Mouse (Mus musculus): Measurements from ENCODE around the gene Surf4. TPM values are rescaled to one million over a fixed set of nuclear protein-coding genes. Genes with fewer than 3 reads are reported as not detected.
A peak's percentile ranks its signal among the peaks of the same experiment; 100 is the strongest.

Gene Surf4
- polyA plus RNA-seq, 1 experiment from 2014 or later = 100 TPM

DNA sequence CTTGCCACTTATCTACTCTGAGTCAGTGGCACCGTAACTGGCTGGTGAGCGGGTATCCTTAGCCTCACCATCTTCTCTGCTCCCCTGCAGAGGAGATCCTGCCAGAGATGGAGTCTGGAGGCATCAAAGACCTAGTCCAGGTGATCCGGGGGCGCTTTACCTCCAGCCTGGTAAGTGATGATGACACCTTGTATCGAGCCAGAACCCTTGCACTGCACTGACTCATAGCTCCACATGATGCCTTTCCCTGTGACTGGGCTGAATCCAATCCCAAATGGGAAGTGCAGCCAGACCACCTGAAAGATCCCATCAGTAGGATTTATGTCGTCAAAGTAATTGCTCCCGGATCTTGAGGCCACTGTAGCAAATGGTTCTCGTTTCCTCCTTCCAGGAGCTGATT lies 19.1 kb upstream of the Surf4 start:
- Histone ChIP-seq H3K9ac (replicated peaks) (no peak overlapping the region), H3K27ac (replicated peaks) (no peak overlapping the region), H3K4me3 (no peak overlapping the region), H3K4me1 (no peaks in the 10 kb centered on the region), H3K4me2 (replicated peaks) (no peak overlapping the region), H3K9me3 (no peaks in the 10 kb centered on the region), H3K36me3 (peaks cover 63% of the 10 kb centered on the region), H3K27me3 (no peaks in the 10 kb centered on the region)
- 93% methylated on average over 8 of the region's 8 CpGs for WGBS
- no peak for ATAC-seq (replicated peaks)

- Histone ChIP-seq H3K9me3 (no peaks in the 10 kb centered on the region), H3K9ac (replicated peaks) (no peak overlapping the region), H3K4me2 (replicated peaks) (no peak overlapping the region), H3K4me1 (no peaks in the 10 kb centered on the region), H3K36me3 (peaks cover 57% of the 10 kb centered on the region), H3K27ac (replicated peaks) (no peak overlapping the region), H3K27me3 (no peaks in the 10 kb centered on the region), H3K4me3 (no peak overlapping the region)
- no peak for ATAC-seq (replicated peaks)
- WGBS = 95% methylated on average over 4 of the region's 4 CpGs
These were observed 18.5 kb upstream of the Surf4 start for GRCm38 (mm10) chr2:26952193-26952592.

GRCm38 (mm10) chr2:26951346-26951905 lies 17.7 kb upstream of the Surf4 start:
- H3K27ac ChIP-seq (replicated peaks) = no peak overlapping the region
- ATAC-seq (replicated peaks) = no peak
- H3K4me1 ChIP-seq = no peaks in the 10 kb centered on the region
- no peak overlapping the region for H3K4me3 ChIP-seq
- H3K4me2 ChIP-seq (replicated peaks) = no peak overlapping the region
- 92% methylated on average over 8 of the region's 8 CpGs for WGBS
- H3K27me3 ChIP-seq = no peaks in the 10 kb centered on the region
- H3K36me3 ChIP-seq = peaks cover 50% of the 10 kb centered on the region
- H3K9me3 ChIP-seq = no peaks in the 10 kb centered on the region
- H3K9ac ChIP-seq (replicated peaks) = no peak overlapping the region

GRCm38 (mm10) chr2:26950411-26950810 lies 16.7 kb upstream of the Surf4 start:
- WGBS = 88% methylated on average over 2 of the region's 2 CpGs
- no peak overlapping the region for H3K4me3 ChIP-seq
- no peak overlapping the region for H3K27ac ChIP-seq (replicated peaks)
- no peak for ATAC-seq (replicated peaks)
- H3K4me2 ChIP-seq (replicated peaks) = no peak overlapping the region
- no peaks in the 10 kb centered on the region for H3K4me1 ChIP-seq
- H3K36me3 ChIP-seq = peaks cover 40% of the 10 kb centered on the region
- no peaks in the 10 kb centered on the region for H3K9me3 ChIP-seq
- H3K9ac ChIP-seq (replicated peaks) = no peak overlapping the region
- H3K27me3 ChIP-seq = no peaks in the 10 kb centered on the region

DNA sequence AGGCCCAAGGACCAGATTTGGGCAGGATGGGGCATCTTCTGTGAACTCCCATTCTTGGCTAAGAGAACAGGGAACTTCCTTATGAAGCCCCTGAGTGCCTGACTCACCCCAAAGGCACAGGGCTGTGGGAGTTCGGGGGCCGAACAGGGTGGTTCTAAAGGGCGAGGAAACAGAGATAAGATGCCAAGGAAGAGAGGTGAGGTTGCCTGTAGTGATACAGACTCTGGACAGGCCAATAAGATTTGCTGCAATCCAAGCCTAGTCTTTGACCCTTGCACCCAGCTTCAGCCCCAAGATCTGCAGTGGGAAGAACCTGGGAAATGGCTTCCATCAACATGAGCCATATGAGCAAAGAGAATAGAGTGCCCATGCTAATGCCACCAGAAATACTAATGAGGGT lies 9.5 kb upstream of the Surf4 start:
- Histone ChIP-seq H3K27ac (replicated peaks) (no peak overlapping the region), H3K4me1 (no peaks in the 10 kb centered on the region), H3K4me3 (no peak overlapping the region), H3K9me3 (no peaks in the 10 kb centered on the region), H3K4me2 (replicated peaks) (no peak overlapping the region), H3K36me3 (no peaks in the 10 kb centered on the region), H3K9ac (replicated peaks) (no peak overlapping the region), H3K27me3 (no peaks in the 10 kb centered on the region)
- ATAC-seq (replicated peaks) = no peak
- WGBS = 89% methylated on average over 3 of the region's 3 CpGs

DNA sequence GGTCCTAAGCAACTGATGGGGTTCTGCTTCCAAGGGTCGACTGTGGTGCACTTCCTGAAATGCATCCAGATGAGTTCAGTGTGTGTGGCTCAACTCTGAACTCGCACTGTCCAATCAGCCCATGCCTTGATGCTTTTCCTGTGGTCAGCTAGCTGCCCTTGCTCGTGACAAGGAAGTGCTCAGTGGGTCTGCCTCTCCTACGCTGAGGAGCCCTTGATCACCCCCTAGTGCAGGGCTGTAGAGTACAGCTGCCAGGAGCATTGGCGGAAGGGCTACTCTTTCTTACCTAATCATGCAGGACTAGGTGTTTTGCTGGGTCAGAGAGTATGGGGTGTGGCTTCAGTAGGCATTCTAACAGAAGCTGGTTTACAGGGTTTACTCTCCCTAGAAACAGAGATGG lies 7.8 kb upstream of the Surf4 start:
- no peak overlapping the region for H3K4me2 ChIP-seq (replicated peaks)
- no peak overlapping the region for H3K9ac ChIP-seq (replicated peaks)
- no peaks in the 10 kb centered on the region for H3K4me1 ChIP-seq
- WGBS = 47% methylated on average over 5 of the region's 5 CpGs
- no peaks in the 10 kb centered on the region for H3K27me3 ChIP-seq
- no peak overlapping the region for H3K27ac ChIP-seq (replicated peaks)
- ATAC-seq (replicated peaks) = no peak
- H3K4me3 ChIP-seq = no peak overlapping the region
- no peaks in the 10 kb centered on the region for H3K9me3 ChIP-seq
- no peaks in the 10 kb centered on the region for H3K36me3 ChIP-seq

GRCm38 (mm10) chr2:26936425-26936824 lies 2.7 kb upstream of the Surf4 start:
- Histone ChIP-seq H3K27me3 (no peaks in the 10 kb centered on the region), H3K36me3 (no peaks in the 10 kb centered on the region), H3K4me2 (replicated peaks) (no peak overlapping the region), H3K9ac (replicated peaks) (no peak overlapping the region), H3K4me1 (peaks cover 13% of the 10 kb centered on the region), H3K9me3 (no peaks in the 10 kb centered on the region), H3K4me3 (no peak overlapping the region), H3K27ac (replicated peaks) (no peak overlapping the region)
- ATAC-seq (replicated peaks) = no peak
- 76% methylated on average over 1 of the region's 1 CpGs for WGBS

GRCm38 (mm10) chr2:26935286-26935685 lies 1.6 kb upstream of the Surf4 start:
- Histone ChIP-seq H3K9ac (replicated peaks) (no peak overlapping the region), H3K4me2 (replicated peaks) (no peak overlapping the region), H3K4me3 (no peak overlapping the region), H3K9me3 (no peaks in the 10 kb centered on the region), H3K27ac (replicated peaks) (no peak overlapping the region), H3K36me3 (no peaks in the 10 kb centered on the region), H3K4me1 (peaks cover 25% of the 10 kb centered on the region), H3K27me3 (no peaks in the 10 kb centered on the region)
- no peak for ATAC-seq (replicated peaks)
- WGBS = 98% methylated on average over 2 of the region's 2 CpGs

DNA sequence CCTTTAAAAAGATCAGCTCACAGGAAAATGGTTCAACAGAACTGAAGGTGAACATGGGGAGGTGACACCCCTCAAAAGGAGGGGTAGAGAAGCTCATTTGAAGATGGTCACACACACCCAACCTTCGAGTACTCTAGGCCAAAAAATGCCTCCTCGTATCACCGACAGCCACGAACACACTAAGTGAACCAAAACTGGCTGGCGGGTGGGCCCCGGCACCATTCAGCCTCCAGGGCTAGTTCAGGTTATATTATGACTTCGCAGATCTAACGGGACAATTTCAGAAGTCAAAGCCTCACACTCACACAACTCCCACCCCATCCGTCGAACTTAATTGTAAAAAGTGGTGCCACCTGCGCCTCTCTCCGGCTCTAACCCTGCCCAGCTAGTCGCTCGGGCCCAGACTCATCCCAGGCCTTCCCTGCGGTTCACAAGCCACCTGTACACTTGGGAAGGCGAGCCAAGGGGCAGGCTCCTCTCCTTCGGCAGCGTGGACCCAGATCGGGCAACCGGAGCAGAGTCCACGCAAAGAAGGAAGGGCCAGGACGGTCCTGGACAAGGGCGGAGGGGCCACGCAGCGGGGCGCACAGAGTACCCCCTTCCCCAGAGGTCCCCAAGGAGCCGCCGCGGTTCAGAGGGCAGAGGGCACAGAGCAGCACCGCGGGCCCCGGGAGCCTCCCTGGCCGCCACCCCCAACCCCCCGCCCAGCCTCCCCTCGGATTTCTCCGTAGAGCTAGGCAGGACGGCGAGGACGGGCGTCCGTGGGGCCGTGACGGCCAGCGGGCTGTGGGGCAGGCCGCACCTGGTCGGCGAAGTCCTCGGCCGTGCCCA lies 1.0 kb downstream of the Surf4 start:
- H3K4me1 ChIP-seq = peaks cover 27% of the 10 kb centered on the region
- H3K27ac ChIP-seq (replicated peaks) = peak overlapping the region; percentile 73
- H3K4me2 ChIP-seq (replicated peaks) = peak overlapping the region; percentile 66
- H3K9me3 ChIP-seq = no peaks in the 10 kb centered on the region
- under 1% methylated on average over 46 of the region's 49 CpGs for WGBS
- H3K27me3 ChIP-seq = no peaks in the 10 kb centered on the region
- peak overlapping the region; percentile 91 for H3K4me3 ChIP-seq
- 0 out of 2 replicates have a peak, but pooled peaks cover 6% of the 10 kb centered on the region for H3K36me3 ChIP-seq
- peak; percentile 54 for ATAC-seq (replicated peaks)
- H3K9ac ChIP-seq (replicated peaks) = peak overlapping the region; percentile 97

GRCm38 (mm10) chr2:26930390-26930789 lies 3.3 kb downstream of the Surf4 start:
- Histone ChIP-seq H3K9ac (replicated peaks) (no peak overlapping the region), H3K9me3 (no peaks in the 10 kb centered on the region), H3K36me3 (peaks cover 19% of the 10 kb centered on the region), H3K4me2 (replicated peaks) (no peak overlapping the region), H3K27ac (replicated peaks) (no peak overlapping the region), H3K4me1 (peaks cover 27% of the 10 kb centered on the region), H3K27me3 (no peaks in the 10 kb centered on the region), H3K4me3 (no peak overlapping the region)
- 33% methylated on average over 1 of the region's 1 CpGs for WGBS
- ATAC-seq (replicated peaks) = no peak

DNA sequence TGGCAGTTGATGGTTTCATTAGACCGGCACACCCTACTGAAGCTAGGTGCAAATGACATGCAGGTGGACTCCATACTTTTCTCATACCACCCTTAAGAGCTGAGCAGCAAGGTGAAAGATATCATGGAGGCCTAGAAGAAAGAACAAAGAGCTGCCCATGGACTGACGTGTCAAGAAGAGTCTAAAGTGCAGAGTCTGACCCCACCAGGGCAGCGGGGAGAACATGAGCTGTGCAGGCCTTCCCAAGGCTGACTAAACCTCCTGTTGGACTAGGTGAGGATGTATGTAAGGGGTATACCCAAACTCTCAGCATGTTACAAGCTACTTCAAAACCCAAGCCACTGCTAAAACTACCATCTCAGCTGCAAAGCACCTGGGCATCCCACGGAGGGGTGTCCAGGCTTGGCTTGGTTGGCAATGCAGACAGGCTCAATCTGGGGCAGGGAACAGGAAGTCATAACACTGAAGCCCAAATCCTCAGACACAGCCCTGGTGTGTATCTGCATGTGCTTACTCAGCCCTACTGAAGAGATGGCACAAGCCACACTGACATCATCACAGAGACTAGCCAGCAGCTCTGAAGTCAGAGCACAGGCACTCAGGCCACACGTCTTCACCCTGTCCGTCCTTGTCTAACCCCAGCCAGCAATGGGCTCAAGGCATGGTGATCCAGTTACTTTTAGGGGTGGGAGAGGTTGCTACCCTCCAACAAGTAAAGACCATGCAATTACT lies 5.8 kb downstream of the Surf4 start:
- no peak overlapping the region for H3K4me3 ChIP-seq
- H3K27ac ChIP-seq (replicated peaks) = no peak overlapping the region
- H3K36me3 ChIP-seq = peaks cover 43% of the 10 kb centered on the region
- peaks cover 27% of the 10 kb centered on the region for H3K4me1 ChIP-seq
- no peak overlapping the region for H3K4me2 ChIP-seq (replicated peaks)
- 93% methylated on average over 6 of the region's 6 CpGs for WGBS
- H3K27me3 ChIP-seq = no peaks in the 10 kb centered on the region
- no peaks in the 10 kb centered on the region for H3K9me3 ChIP-seq
- ATAC-seq (replicated peaks) = no peak
- no peak overlapping the region for H3K9ac ChIP-seq (replicated peaks)

- H3K27me3 ChIP-seq = no peaks in the 10 kb centered on the region
- no peak overlapping the region for H3K4me2 ChIP-seq (replicated peaks)
- no peak overlapping the region for H3K27ac ChIP-seq (replicated peaks)
- no peak for ATAC-seq (replicated peaks)
- H3K9me3 ChIP-seq = no peaks in the 10 kb centered on the region
- H3K4me3 ChIP-seq = no peak overlapping the region
- no peak overlapping the region for H3K9ac ChIP-seq (replicated peaks)
- H3K36me3 ChIP-seq = peaks cover 84% of the 10 kb centered on the region
- peaks cover 16% of the 10 kb centered on the region for H3K4me1 ChIP-seq
- 84% methylated on average over 9 of the region's 9 CpGs for WGBS
These were observed 11.9 kb downstream of the Surf4 start for GRCm38 (mm10) chr2:26921784-26922183.

All from forebrain, embryonic 15.5 days (tissue).